Mouse (Mus musculus): Measurements from ENCODE around the gene Dhx33. TPM values are rescaled to one million over a fixed set of nuclear protein-coding genes. Genes with fewer than 3 reads are reported as not detected.

Dhx33 gene
- polyA plus RNA-seq (2017; shearing (Covaris generic)), result 16.1 TPM

DNA sequence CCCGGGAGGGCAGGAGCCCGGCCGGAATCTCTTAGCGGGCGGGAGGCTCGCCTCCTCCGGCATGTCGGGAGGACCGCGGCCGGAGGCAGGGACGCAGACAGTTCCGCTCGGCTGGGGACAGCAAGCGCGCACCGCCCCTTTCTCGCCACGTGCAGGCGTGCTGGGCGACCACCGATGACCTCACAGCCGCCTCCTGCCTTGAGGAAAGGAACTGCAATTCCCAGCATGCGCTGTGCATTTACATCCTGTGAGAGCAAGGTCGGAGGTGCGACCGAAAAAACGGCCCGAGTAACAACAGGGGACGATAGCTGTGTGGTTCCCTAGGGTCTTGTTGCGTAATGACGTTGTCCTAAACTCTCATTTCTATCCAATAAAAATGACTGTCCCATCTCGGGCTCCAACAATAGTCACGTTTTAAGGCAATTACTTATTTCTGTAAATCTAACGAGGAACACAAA lies at the start of gene Dhx33:
Gene Dhx33, minus strand, starts transcription at position 122 of the 458 bp plus-strand sequence.

DNA sequence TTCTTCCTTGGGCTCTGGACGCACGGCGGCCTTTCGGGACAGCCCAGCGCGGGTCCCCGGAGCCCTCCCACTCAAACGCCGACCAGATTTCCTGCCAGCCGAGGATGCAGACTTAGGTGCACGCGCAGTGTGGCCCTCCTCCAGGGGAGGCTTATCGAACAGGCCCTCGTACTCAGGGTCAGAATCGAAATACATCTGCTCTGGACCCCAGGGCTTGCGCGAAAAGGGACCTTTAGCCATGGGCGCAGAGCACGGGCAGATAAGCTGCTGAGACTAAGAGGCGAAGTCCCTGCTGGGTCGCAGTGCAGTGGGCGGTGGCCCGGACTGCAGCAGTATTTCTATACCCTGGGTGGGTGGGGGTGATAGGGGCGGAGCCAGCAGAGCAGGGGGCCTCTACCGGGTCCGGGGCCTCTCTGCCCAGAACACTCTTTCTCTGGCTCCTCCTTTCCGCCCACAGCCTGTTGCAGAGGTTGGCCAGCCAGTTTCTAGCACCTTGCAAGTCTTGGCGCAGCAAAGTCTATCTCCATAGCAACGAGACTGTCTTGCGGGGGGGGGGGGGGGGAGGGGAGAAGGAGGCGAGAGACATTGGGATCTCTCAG lies 29.0 kb upstream of the Dhx33 start, which contains the start of gene 6330403K07Rik:
Gene 6330403K07Rik, minus strand, starts transcription at position 351 of the 599 bp plus-strand sequence.

DNA sequence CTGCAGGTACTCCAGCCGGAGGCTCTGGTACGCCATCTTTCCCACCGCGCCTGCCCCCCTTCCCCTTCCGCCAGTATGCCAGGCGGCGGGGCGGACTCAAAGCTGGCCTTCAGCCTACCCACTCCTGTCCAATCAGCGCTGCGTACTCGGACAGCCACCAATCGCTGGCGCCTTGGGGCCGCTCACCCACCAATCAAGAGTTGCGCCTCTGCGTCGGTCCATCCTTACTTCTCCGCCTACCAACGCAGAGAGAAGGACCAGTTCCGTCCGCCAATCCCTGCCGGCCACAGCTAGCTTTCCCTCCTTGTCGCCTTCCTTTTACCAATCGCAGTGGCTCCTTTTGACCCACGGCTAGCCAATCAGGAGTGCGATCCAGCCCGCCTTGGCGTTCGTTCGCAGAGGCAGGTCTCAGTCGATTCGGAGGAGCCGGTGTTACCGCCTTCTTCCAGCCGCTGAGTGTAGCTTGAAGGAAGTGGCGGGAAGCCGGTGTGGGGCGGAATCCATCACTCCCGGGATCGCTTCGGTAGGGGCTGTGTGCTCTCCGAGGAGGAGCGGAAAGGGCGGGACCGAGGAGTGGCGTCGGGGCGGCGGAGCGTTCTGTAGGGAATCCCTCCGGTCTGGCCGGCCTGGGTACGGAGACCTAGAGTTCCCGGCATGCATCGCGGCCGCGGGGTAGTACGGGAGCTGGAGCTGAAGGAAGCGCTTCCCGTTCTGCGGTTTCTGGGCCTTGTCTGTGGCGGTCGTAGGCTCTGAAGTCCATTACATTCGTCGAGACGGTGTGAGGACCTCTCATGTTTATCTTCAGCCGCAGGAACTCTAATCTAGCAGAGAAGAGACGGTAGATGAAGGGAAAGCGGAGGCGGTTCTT lies 15.2 kb upstream of the Dhx33 start, which contains the start of the genes Mis12 and Derl2:
Gene Mis12, plus strand, starts transcription at position 411 of the 868 bp plus-strand sequence.
Gene Derl2, minus strand, starts transcription at position 641 of the 868 bp plus-strand sequence.

DNA sequence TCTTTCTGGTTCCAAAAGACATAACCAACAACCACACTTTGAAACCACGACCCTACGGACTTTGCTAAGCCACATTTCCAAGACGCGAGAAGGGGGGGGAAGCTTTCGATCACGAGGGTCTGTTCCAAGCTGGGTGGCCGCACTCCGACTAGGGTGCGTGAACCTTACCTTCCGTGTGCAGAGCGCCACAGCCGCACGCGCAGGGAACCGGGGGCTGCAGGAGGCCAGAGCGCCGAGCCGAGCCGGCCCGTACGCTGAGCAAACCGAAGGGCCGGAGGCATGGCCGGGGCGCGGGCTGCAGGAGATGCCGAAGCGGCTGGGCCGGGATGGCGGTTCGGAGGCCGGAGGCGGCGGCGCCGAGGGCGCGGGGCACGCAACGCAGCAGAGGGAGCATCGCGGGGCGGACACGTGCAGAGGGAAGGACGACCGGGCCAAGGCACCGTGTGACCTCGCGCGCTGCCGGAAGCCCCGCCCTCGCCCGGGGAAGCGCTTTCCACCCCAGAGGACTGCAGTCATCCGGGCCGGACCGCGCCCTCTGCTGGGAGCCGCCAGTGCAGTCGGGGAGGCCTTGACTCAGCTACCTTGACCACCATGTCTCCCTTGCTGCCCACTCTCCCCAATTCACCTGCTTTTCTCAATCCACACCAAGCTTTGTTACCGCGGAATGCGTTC lies 21.5 kb downstream of the Dhx33 start, which contains the start of gene C1qbp:
Gene C1qbp, minus strand, starts transcription at position 470 of the 672 bp plus-strand sequence.

DNA sequence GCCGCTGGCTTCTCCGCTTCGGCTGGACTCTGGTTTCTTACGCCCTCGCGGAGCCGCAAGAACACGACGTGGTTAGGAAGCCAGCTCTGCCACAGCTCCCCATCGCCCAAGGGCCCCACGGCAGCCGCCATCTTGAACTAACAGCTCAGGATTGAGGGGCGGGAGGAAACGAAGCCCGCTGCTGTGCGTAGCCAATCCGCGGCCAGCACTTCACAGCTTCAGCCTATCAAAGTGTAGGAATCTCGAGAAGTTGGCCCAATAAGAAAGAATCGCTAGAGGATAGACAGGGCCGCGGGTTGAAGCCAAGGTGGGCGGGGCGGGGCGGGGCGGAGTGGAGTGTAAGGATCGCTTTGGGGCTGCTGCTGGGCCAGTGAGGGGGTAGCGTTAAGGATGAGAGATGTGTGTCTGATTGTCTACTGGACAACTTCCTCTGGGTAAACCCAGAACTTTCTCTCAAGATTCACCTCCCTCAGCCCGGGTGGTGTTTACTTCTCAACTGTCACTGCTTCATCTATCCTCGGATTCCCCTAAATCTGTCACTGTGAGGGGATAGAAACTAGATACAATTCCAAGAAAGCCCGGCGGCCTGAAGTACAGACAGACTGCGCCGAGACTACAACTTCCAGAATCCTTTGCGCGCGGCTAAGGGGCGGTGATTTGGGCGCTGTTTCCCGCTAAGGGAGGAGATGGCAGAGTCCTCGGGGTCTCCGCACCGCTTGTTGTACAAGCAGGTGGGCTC lies 34.2 kb downstream of the Dhx33 start, which contains the start of the genes Nup88 and Rpain:
Gene Nup88, minus strand, starts transcription at position 153 of the 739 bp plus-strand sequence.
Gene Rpain, plus strand, starts transcription at position 393 of the 739 bp plus-strand sequence.

Other genes with a start within 250 kb of the Dhx33 start
- 5.4 TPM for gene Zfp3, start 240.2 kb downstream of the Dhx33 start, polyA plus RNA-seq (2017; shearing (Covaris generic))
- 0.60 TPM for gene Scimp, start 191.9 kb downstream of the Dhx33 start, polyA plus RNA-seq (2017; shearing (Covaris generic))
- gene Rabep1, start 159.7 kb downstream of the Dhx33 start, polyA plus RNA-seq (2017; shearing (Covaris generic)), result 12.2 TPM
- gene Nup88, start 34.5 kb downstream of the Dhx33 start, polyA plus RNA-seq (2017; shearing (Covaris generic)), result 109 TPM
- gene Rpain, start 34.2 kb downstream of the Dhx33 start, polyA plus RNA-seq (2017; shearing (Covaris generic)), result 103 TPM
- 20.3 TPM for gene C1qbp, start 21.4 kb downstream of the Dhx33 start, polyA plus RNA-seq (2017; shearing (Covaris generic))
- 44.8 TPM for gene Mis12, start 15.2 kb upstream of the Dhx33 start, polyA plus RNA-seq (2017; shearing (Covaris generic))
- gene Derl2, start 15.4 kb upstream of the Dhx33 start, polyA plus RNA-seq (2017; shearing (Covaris generic)), result 101 TPM
- 20.0 TPM for gene 6330403K07Rik, start 29.1 kb upstream of the Dhx33 start, polyA plus RNA-seq (2017; shearing (Covaris generic))
- gene Nlrp1a, start 140.3 kb upstream of the Dhx33 start, polyA plus RNA-seq (2017; shearing (Covaris generic)), result 0.93 TPM
- 3.9 TPM for gene Nlrp1b, start 226.3 kb upstream of the Dhx33 start, polyA plus RNA-seq (2017; shearing (Covaris generic))